Mouse (Mus musculus) adrenal gland, postnatal 36 days (tissue): Measurements from ENCODE around the gene Gal3st2c. TPM values are rescaled to one million over a fixed set of nuclear protein-coding genes. Genes with fewer than 3 reads are reported as not detected.
"Not testable (repeated sequence)": the region's sequence is repeated elsewhere in the genome, so short reads cannot be mapped to it uniquely, and the experiment has no call there.

ENCODE experiments used
- DNase-seq, 2 experiments: peaks; one replicate each; pipeline ENCODE4 v3.0.0; 2021; ENCODE audit warnings: mixed read lengths in 1 of 2
- long read RNA-seq, 2 experiments: library from polyadenylated mRNA; stranded (forward); transcript quantifications; one replicate each; pipeline ENCODE4 v2.0.0; 2021; ENCODE audit warnings: borderline sequencing depth in 2 of 2
- total RNA-seq, 2 experiments: library from RNA; stranded (reverse); gene quantifications; 2 replicates each; pipeline ENCODE4 v1.2.3; 2021

Gene Gal3st2c
- total RNA-seq = under 1 TPM; 0.07 to 0.20 TPM
- long read RNA-seq, experiment 1 = 0 reads
- long read RNA-seq, experiment 2 = 0 reads

DNA sequence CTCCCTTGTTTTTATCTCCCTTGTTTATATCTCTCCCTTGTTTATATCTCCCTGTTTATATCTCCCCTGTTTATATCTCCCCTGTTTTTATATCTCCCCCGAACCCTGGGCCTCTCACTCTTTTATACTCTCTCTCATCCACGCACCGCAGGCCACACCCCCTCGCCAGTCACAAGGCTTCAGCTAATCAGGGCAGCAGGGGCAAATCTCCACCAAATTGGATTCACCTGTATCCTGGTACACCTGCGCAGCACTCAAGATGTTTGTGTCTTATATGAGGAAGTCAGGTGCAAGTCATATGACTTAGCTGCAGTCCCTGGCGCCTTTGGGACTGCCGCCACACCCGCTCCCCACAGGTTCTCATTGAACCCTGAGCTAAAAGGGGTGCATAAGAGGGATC lies at the start of gene Gal3st2c:
Gene Gal3st2c (plus strand): TSS at position 301 of the 400 bp plus-strand sequence.
- DNase-seq = not testable (repeated sequence)

DNA sequence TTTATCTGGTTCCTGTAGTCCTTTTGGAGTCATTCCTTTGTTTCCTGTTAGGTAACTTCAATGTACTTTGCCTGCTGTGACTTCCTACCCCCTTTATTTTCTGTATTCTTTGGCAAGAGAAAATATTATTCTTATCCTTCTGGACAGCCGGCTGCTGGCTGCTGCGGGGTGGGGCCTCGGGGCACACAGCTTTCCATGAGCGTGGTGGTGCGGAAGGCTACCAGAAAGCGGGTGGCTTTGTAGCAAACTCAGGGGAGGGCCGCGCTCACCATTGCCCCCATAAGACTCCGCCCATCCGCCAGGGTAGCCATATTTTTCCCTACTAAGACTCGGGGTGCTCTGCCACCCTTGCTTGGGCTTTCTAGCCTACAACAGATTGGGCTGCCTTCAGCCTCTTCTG lies 41.2 kb upstream of the Gal3st2c start:
- not testable (repeated sequence) for DNase-seq

DNA sequence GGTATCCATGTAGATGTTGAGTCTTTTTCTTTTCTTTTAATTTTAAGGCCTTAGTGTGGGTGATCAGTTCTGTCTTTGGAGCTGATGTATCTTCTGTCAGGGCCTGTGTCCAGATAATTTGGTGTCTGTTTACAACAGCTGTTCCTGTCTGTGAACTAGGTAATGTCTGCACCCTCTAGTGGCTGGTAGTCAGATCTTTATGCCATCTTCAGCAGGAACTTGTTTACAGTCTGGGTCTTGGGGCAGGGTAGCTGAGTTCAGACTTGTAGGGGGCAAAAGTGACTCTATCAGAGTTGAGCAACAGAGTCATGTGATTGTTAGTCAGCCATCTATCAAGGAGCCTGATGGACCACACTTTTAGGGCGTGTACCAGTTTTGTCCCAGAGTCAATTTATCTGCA lies 23.8 kb upstream of the Gal3st2c start:
- not testable (repeated sequence) for DNase-seq

DNA sequence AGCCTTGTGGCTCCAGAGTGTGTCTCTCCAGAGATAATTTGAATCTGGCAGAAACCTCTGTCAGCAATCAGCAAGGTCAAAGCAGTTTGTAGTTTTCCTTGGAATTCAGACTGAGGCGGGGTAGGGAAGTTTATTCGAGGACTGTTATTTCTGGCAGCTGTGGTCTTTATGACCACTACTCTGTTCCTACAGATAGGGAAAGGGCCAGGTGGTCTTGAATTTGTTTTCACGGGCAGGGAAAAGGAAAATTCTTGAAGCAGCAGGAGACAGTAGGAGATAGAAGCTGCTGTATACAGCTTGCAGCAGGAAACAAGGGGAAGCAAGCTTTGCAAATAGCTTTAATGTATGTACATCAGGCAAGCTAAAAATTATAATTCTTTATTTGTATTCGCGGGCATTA lies 19.9 kb upstream of the Gal3st2c start:
- DNase-seq = not testable (repeated sequence)

DNA sequence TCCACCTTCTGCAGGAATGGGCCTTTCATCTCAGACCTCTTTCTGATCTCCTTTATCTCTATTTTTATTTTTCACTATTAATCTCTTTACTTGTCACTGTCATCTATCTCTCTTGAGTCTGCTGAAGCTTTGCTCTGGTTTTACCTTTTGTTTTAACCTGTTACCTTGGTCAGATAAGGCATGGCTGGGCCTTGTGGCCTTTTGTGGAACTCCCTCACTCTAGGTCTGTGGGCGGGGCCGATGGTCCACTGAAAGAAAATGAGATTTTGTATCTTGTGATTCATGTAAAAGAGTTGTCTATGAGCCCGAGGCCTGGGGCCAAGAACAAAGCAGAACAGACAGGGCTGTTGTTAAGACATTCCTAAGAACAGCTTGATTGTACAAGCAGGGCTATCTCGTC lies 19.5 kb upstream of the Gal3st2c start:
- not testable (repeated sequence) for DNase-seq

DNA sequence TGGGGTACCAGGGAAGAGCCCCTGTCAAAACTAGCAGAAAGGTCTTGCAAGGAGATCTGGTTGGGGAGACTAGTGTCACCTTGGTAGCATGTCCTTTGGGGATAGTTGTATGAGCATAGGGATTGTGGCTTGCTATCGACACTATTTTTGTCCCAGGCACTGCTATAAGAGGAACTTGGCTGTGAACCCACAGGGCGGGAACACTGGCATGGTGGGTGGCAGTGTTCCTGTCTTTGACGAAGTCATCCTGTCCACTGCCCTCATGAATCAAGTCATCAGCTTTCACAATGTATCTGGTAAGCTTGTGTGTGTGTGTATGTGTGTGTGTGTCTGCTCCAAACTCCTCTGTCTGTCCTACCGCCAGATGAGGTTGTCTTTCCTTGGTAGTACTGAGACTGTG lies 14.5 kb upstream of the Gal3st2c start:
- DNase-seq = not testable (repeated sequence)

DNA sequence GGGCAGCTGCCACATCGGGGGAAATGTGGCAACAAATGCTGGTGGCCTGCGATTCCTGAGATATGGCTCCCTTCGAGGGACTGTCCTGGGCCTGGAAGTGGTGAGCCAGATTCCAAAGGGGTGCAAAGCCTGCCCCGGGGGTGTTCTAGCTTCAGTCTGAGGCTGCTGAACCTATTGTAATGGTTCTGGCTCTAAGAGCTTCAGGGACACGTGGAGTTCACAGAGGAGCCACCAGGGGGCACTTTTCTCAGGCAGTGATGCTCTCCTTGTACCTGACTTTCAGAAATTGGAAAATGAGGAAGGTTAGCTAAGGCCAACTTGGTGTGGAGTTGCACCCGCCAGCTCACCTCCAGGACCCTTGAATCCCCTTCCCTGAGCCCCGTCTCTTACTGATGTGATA lies 12.0 kb upstream of the Gal3st2c start:
- DNase-seq = not testable (repeated sequence)

DNA sequence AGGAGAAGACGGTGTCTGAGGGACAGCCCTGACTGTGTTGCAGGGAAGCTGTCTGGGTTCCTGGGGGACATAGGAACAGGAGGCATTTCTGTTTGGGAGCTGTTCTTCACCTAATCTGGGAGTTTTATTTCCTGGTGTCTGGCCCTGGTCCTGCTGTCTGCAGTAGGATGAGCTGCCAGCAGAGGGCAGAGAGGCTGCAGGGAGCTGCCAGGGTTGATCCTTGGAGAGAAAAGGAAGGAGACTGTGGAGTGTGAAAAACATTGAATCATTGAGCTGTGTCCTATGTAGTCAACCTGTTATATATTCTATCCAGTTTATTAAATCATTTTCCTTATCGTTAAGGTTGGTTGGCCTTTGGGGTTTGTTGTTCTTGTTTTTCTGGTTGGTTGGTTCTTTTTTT lies 9.4 kb upstream of the Gal3st2c start:
- not testable (repeated sequence) for DNase-seq

DNA sequence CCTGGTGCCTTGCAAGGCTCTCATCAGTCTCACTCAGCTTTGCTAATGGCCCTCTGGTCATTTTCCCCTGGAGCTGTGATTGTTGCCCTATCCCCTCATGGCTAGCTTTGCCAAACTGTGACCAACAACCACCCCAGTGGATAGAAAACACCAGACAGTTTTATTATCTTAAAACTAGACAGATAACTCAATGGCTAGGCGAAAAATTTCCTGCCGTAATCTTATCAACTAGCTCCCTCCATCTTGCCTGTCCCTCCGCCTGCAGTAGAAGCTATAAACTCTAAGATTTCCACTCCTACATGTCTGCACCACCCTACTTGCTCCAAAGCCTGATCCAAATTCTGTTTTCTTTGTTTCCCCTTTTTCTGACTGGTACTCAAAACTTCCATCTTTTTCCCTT lies 4.1 kb upstream of the Gal3st2c start:
- DNase-seq = no peak

DNA sequence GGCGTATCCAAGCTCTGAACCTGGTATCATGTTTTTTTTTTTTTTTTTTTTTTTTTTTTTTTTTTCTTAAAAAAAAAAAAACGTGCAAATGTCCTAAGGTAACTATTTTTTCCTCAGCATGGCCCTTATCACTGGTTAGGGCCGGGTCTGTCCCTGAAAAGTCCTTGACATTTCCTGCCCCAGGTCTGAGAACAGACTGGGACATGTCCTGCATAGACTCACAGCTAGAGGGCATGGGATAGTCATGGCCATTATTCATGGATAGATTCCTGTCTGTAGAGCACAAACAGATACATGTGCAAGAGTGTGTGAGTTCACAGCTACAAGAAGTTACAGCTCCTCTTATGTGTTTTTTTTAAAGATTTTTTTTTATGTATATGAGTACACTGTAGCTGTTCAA lies 1.5 kb upstream of the Gal3st2c start:
- peak; percentile 36 to 40 for DNase-seq

DNA sequence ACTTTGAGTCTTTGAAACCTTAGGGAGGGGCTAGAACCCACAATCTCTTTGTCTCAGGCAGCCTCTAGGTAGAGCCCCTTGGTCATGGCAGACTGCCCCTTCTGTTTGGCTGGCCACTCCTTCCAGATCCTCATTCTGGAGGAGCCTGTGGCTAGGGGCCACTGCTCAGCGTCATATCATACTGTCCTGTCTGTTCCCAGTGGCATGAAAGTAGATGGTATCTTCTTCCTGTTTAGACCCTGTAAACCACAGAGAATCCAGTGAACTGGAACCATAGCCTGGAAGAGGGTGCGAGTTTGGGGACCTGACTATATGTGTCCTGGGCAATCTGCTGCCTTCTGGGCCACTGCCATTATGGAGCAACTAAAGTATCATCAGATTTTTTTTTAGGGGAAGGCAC lies 759 bp downstream of the Gal3st2c start:
- not testable (repeated sequence) for DNase-seq

DNA sequence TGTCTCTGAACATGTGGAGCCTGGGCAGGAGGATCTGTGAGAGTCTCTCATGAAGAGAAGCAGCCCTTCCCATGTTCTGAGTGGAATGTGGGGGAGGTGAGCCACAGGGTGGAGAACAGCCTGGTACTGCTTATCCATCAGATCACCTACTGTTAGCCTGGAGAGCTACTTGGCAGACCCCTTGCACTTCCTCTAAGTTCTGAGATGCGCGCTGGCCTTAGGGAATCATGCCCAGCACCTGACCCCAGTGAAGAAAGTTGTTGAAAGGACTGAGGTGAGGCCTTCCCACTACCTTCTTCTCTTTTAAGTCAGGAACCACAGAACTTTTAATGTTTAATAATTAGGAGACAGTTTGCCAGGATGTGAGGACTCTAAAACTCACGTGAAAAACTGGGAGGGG lies 1.2 kb downstream of the Gal3st2c start:
- not testable (repeated sequence) for DNase-seq

DNA sequence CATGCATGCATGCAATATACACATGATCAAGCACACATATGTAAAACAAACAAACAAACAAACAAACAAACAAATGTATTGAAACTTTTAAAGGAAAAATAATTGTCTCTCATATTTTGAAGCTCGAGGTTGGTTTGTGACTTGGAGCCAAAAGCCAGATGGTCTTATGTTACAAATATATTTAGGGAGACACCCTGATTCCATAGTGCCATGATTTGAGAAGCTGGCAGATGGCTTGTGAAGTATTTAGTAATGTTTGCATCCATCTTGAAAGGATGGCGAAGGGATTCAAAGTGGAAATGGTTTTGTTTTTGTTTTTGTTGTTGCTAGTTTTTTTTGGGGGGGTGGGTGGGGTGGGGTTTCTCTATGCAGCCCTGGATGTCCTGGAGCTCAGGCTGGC lies 10.7 kb downstream of the Gal3st2c start:
- DNase-seq = no peak

DNA sequence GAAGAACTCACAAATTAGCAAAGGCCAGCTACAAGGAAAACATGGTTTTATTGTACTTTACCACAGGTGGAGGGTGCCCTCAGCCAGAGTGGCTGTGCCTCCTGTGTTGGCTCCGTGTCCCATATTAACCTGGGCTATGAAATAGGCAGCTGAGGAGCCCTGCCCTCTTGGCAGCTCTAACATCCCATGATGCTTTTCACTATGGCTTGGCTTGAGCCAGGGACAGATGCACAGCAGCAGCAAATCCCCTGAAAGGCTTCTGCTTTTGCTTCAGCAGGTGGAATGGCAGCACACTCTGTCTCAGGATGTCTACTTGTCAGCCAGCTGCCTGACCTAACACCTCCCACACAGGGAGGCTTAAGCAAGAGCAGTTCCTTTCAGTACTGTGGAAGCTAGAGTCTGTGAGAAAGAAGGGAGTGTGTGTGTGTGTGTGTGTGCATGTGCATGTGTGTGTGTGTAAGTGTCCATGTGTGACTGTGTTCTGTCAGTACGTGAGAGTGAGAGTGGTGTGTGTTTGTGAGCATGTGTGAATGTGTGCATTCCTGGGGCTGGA lies 15.7 kb downstream of the Gal3st2c start:
- not testable (repeated sequence) for DNase-seq

DNA sequence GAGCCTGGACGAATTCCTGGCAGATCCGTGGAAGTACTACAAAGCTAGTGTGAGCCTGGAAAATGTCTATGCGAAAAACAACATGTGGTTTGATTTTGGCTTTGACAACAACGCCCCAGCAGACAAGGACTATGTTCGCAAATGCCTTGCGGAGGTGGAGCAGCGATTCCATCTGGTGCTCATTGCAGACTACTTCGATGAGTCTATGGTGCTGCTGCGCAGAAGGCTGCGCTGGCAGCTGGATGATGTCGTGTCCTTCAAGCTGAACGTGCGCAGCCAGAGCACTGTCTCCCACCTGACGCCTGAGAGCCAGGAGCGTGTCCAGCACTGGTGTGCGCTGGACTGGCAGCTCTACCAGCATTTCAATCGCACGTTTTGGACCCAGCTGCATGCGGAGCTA lies 18.5 kb downstream of the Gal3st2c start:
- not testable (repeated sequence) for DNase-seq

DNA sequence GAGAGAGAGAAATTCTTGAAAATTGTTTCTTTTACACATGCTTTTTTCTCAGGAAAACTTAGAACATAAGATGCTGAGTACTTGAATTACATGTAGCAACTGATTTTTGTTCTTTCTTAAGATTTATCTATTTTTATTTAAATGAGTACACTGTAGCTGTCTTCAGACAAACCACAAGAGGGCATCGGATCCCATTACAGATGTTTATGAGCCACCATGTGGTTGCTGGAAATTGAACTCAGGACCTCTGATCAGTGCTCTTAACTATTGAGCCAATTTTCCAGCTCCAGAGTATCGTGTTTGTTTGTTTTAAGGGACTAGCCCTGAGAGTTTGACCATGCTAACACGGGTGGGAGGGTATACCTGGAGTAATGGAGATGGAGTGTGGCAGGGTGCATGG lies 21.3 kb downstream of the Gal3st2c start:
- no peak for DNase-seq

DNA sequence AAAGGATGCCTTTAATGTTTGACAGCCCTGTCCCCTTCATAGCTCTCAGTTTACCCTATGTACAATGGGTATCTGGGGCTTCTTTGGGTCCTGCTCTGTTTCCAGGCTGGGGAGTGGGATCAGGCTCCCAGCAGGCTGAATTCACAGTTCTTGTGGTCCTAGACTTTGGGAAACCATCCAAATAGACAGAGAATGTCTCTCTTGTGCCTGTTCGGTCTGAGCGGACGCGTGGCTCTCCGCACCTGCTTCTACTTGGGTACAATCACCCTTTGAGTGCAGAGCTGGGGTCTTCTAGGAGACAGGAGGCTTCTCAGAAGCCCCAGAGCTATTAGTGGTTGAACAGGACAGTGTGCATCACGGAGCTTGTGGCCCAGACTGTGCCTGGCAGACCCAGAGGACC lies 29.8 kb downstream of the Gal3st2c start, which contains the start of gene Neu4:
Gene Neu4 (plus strand): TSS at position 301 of the 400 bp plus-strand sequence.
- no peak for DNase-seq

DNA sequence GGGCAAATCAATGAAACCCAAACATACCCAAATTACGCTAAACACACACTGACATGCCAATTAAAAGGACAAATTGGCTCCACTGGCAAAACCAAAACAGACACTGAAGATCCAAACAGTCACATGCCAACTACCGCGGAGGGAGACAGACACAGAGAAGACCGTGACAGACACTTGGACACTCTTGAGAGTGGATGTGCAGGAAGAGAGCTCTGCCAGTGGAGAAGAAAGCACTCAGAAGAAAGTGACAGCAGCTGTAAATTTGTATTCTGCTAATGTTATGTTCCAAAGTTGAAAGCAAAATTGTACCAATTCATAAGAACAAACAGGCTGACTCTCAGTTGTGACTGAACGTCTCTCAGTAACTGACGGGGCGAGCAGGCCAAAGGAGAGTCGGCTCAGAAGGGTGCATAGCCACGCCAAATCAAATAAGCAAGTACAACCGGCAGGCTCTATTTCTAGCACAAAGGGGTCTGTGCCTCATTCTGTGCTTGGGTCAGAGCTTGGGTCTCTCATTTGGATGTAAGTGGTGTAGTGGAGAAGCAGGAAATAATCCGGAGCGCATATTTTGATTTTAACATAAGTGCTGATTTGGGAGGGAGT lies 37.3 kb downstream of the Gal3st2c start:
- no peak for DNase-seq

DNA sequence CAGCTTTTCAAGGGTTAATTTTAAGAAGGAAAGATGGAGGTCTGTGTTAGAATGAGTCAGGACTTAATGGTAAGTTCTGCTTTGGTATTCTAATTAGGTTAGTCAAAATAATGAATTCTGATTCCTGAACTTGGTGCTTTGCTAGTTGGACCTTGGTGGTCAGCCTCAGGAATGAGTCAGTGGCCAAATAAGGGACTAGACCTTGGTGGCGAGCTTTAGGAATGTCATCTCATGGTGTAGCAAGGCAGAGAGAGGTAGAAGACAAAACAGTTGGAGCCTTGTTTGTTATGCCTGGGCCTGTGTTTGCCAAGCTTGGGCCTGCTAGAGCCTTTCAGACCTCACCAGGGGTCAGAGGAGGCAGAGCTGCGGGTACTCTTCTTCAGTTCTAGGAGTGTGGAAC lies 38.4 kb downstream of the Gal3st2c start:
- peak; percentile 27 to 45 for DNase-seq

DNA sequence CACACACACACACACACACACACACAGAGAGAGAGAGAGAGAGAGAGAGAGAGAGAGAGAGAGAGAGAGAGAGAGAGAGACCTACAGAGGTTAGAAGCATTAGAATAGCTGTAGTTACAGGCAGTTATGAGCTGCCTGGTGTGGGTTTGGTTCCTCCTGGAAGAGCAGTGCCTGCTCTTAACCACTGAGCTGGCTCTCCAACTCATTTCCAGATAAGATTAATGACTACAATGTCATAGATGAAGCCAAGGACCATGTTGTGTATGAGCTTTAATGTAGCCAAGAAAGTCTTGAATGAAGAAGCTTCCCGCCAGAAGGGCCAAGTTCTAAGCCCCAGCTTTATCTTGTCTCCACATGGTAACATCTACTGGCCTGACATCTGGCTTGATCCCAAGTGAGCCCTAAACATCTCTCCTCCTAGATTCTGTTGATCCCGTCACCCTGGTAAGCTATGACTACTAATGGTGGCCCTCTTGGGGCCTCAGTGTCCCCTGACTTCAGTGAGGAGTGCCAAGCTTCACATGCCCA lies 42.8 kb downstream of the Gal3st2c start:
- no peak for DNase-seq

DNA sequence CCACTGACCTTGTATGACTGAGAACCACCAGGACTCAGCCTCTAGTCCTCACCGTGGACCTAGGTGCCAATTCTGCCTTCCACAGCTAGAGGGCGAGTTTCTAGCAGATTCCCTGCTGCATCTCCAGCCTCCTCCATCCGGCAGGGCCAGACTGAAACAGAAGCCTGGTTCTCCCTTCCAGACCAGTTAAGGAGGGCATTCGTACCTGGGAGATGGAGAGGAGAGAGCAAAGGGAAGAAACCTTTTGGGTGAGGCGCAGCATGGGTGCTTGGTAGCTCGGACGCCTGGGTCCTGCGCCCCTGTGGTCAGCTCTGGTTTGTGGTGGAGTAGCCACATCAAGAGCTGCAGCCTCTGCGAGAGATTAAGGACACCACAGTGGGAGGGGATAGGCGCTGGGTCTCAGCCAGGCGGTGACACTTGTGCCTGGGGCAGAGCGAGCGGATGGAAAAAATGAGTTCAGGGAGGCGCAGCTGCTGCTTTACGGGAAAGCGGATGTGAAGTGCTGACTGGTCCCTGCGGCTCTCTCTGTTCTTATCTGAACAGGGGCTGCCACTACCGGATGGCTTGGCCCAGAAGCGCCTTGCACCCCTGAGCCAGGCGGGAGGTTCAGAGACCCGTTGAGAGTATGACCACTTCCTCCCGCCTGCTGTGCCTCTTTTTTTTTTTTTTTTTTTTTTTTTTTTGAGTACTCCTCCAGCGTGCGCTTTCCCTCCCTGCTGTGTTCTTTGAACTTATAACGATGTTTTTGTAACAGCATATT lies 44.9 kb downstream of the Gal3st2c start:
- DNase-seq = peak; percentile 90 to 93

DNA sequence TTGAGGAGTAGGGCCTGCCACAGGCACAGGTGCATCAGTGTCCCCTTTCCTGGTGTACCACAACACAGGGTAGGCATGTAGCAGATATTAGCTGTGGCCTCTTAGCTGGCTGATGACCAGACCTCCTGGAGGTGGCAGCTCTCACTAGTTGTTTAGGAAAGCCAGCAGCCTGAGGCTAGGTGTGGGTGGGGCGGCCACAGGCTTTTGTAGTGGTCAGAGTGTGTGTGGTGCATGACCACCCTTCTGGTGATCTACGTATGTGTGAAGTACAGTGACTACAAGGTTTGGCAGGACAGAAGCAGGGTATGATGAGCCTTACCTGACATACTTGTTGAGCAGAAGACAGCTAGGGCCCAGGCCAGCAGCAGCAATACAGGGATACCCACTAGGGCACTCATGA lies 50.1 kb downstream of the Gal3st2c start:
- DNase-seq = no peak

DNA sequence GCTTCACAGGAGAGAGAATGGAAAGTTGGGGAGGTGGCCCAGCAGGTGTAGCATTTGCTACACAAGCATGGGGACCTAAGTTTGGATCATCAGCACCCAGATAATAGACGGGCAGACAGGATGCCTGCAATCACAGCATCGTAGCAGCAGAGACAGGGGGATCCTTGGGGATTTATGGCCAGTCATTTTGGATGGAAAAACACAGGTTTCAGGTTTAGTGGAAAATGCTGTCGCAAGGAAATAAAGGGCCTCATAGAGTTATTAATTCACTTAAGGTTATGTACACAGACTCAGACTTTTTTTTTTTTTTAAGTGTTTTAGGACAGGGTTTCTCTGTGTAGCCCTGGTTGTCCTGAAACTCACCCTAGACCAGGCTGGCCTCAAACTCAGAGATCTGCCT lies 55.2 kb downstream of the Gal3st2c start:
- DNase-seq = no peak
